Mouse (Mus musculus): ENCODE data around the gene Tmem248. TPM values are rescaled to one million over a fixed set of nuclear protein-coding genes. Genes with fewer than 3 reads are reported as not detected.

Gene Tmem248
- polyA plus RNA-seq, 1 experiment from 2014 or later: 47.0 TPM

GRCm38 (mm10) chr5:130207299-130207698 is 9.6 kb upstream of the Tmem248 start:
- no peak overlapping the region for H3K4me3 ChIP-seq (ENCODE audit: low read depth, low read length)
- H3K4me2 ChIP-seq (replicated peaks; ENCODE audit: low read depth): no peak overlapping the region
- H3K27ac ChIP-seq (ENCODE audit: low read depth, low read length): no peak overlapping the region
- 90% methylated on average over 4 of the region's 4 CpGs for WGBS
- TF ChIP-seq CTCF (IDR thresholded peaks at IDR 0.05; ENCODE audit: low read depth): no peak
- H3K9me3 ChIP-seq (ENCODE audit: control insufficient read depth): no peaks in the 10 kb centered on the region
- H3K36me3 ChIP-seq (ENCODE audit: control insufficient read depth, insufficient read depth): peaks cover 54% of the 10 kb centered on the region
- H3K4me1 ChIP-seq (replicated peaks; ENCODE audit: control insufficient read depth, insufficient read depth, low read length): no peaks in the 10 kb centered on the region
- ATAC-seq: no peak
- no peaks in the 10 kb centered on the region for H3K27me3 ChIP-seq (replicated peaks; ENCODE audit: control insufficient read depth, insufficient read depth, low read length)
- no peak overlapping the region for H3K9ac ChIP-seq (ENCODE audit: low read depth, low read length)

- Histone ChIP-seq H3K4me1 (replicated peaks; ENCODE audit: control insufficient read depth, insufficient read depth, low read length) (no peaks in the 10 kb centered on the region), H3K4me2 (replicated peaks; ENCODE audit: low read depth) (no peak overlapping the region), H3K27me3 (replicated peaks; ENCODE audit: control insufficient read depth, insufficient read depth, low read length) (no peaks in the 10 kb centered on the region), H3K9ac (ENCODE audit: low read depth, low read length) (no peak overlapping the region), H3K4me3 (ENCODE audit: low read depth, low read length) (no peak overlapping the region), H3K27ac (ENCODE audit: low read depth, low read length) (no peak overlapping the region), H3K9me3 (ENCODE audit: control insufficient read depth) (no peaks in the 10 kb centered on the region), H3K36me3 (ENCODE audit: control insufficient read depth, insufficient read depth) (peaks cover 61% of the 10 kb centered on the region)
- ATAC-seq: no peak
- WGBS: 87% methylated on average over 11 of the region's 11 CpGs
- no peak for TF ChIP-seq CTCF (IDR thresholded peaks at IDR 0.05; ENCODE audit: low read depth)
Observed at GRCm38 (mm10) chr5:130212956-130213355, 3.9 kb upstream of the Tmem248 start.

GRCm38 (mm10) chr5:130217406-130217805 is 525 bp downstream of the Tmem248 start:
- Histone ChIP-seq H3K4me2 (replicated peaks; ENCODE audit: low read depth) (no peak overlapping the region), H3K27ac (ENCODE audit: low read depth, low read length) (no peak overlapping the region), H3K4me3 (ENCODE audit: low read depth, low read length) (no peak overlapping the region), H3K27me3 (replicated peaks; ENCODE audit: control insufficient read depth, insufficient read depth, low read length) (no peaks in the 10 kb centered on the region), H3K4me1 (replicated peaks; ENCODE audit: control insufficient read depth, insufficient read depth, low read length) (no peaks in the 10 kb centered on the region), H3K9me3 (ENCODE audit: control insufficient read depth) (no peaks in the 10 kb centered on the region), H3K9ac (ENCODE audit: low read depth, low read length) (no peak overlapping the region), H3K36me3 (ENCODE audit: control insufficient read depth, insufficient read depth) (peaks cover 24% of the 10 kb centered on the region)
- ATAC-seq: no peak
- WGBS: 89% methylated on average over 4 of the region's 4 CpGs
- TF ChIP-seq CTCF (IDR thresholded peaks at IDR 0.05; ENCODE audit: low read depth): no peak

- peaks cover 14% of the 10 kb centered on the region; the same call in 1 of the 2 replicates for H3K36me3 ChIP-seq (ENCODE audit: control insufficient read depth, insufficient read depth)
- no peak for TF ChIP-seq CTCF (IDR thresholded peaks at IDR 0.05; ENCODE audit: low read depth)
Observed at GRCm38 (mm10) chr5:130218336-130218735, 1.5 kb downstream of the Tmem248 start.

GRCm38 (mm10) chr5:130221316-130221715 is 4.4 kb downstream of the Tmem248 start:
- peak; percentile 26; the same call in 1 of the 2 replicates for ATAC-seq
- 44% methylated on average over 2 of the region's 2 CpGs for WGBS
- no peaks in the 10 kb centered on the region for H3K27me3 ChIP-seq (replicated peaks; ENCODE audit: control insufficient read depth, insufficient read depth, low read length)
- H3K9ac ChIP-seq (ENCODE audit: low read depth, low read length): peak overlapping the region; percentile 99; the same call in 1 of the 2 replicates
- no peak for TF ChIP-seq CTCF (IDR thresholded peaks at IDR 0.05; ENCODE audit: low read depth)
- peak overlapping the region; percentile 96 for H3K27ac ChIP-seq (ENCODE audit: low read depth, low read length)
- H3K4me2 ChIP-seq (replicated peaks; ENCODE audit: low read depth): peak overlapping the region; percentile 75
- H3K36me3 ChIP-seq (ENCODE audit: control insufficient read depth, insufficient read depth): no peaks in the 10 kb centered on the region
- no peaks in the 10 kb centered on the region for H3K9me3 ChIP-seq (ENCODE audit: control insufficient read depth)
- peak overlapping the region; percentile 98 for H3K4me3 ChIP-seq (ENCODE audit: low read depth, low read length)
- no peaks in the 10 kb centered on the region for H3K4me1 ChIP-seq (replicated peaks; ENCODE audit: control insufficient read depth, insufficient read depth, low read length)

More at GRCm38 (mm10) chr5:130218336-130218735, 1.5 kb downstream of the Tmem248 start:
- Histone ChIP-seq H3K9me3 (ENCODE audit: control insufficient read depth) (no peaks in the 10 kb centered on the region), H3K9ac (ENCODE audit: low read depth, low read length) (no peak overlapping the region), H3K4me3 (ENCODE audit: low read depth, low read length) (no peak overlapping the region), H3K27ac (ENCODE audit: low read depth, low read length) (no peak overlapping the region; the same call in 1 of the 2 replicates), H3K27me3 (replicated peaks; ENCODE audit: control insufficient read depth, insufficient read depth, low read length) (no peaks in the 10 kb centered on the region), H3K4me2 (replicated peaks; ENCODE audit: low read depth) (no peak overlapping the region), H3K4me1 (replicated peaks; ENCODE audit: control insufficient read depth, insufficient read depth, low read length) (no peaks in the 10 kb centered on the region)
- ATAC-seq: peak; percentile 25; the same call in 1 of the 2 replicates
- WGBS: 74% methylated on average over 5 of the region's 5 CpGs

GRCm38 (mm10) chr5:130221760-130222145 is 4.9 kb downstream of the Tmem248 start:
- peak overlapping the region; percentile 75 for H3K4me2 ChIP-seq (replicated peaks; ENCODE audit: low read depth)
- peak overlapping the region; percentile 96 for H3K27ac ChIP-seq (ENCODE audit: low read depth, low read length)
- peak; percentile 9 for ATAC-seq
- peak overlapping the region; percentile 99 for H3K9ac ChIP-seq (ENCODE audit: low read depth, low read length)
- TF ChIP-seq CTCF (IDR thresholded peaks at IDR 0.05; ENCODE audit: low read depth): no peak
- H3K9me3 ChIP-seq (ENCODE audit: control insufficient read depth): no peaks in the 10 kb centered on the region
- no peaks in the 10 kb centered on the region for H3K27me3 ChIP-seq (replicated peaks; ENCODE audit: control insufficient read depth, insufficient read depth, low read length)
- no peaks in the 10 kb centered on the region for H3K36me3 ChIP-seq (ENCODE audit: control insufficient read depth, insufficient read depth)
- peak overlapping the region; percentile 98 for H3K4me3 ChIP-seq (ENCODE audit: low read depth, low read length)
- WGBS: 0% methylated on average over 10 of the region's 10 CpGs
- no peaks in the 10 kb centered on the region for H3K4me1 ChIP-seq (replicated peaks; ENCODE audit: control insufficient read depth, insufficient read depth, low read length)

All from intestine, postnatal 0 days (tissue).